Mouse (Mus musculus) CD4-positive, CD25-positive, alpha-beta regulatory T cell, adult 4 months (primary cell): Measurements from ENCODE around the gene Prdm10. TPM values are rescaled to one million over a fixed set of nuclear protein-coding genes. Genes with fewer than 3 reads are reported as not detected.

Experiments
- ATAC-seq: one replicate; pipeline ENCODE4 v1.8.0; 2017
- polyA plus RNA-seq, 2 experiments: library from polyadenylated mRNA; unstranded; fragments of 100-300 nt; shearing (Covaris generic); gene quantifications; one replicate each; pipeline ENCODE4 v1.2.1; 2017

The Prdm10 gene
- polyA plus RNA-seq, 2 experiments from 2014 or later = 9.6 to 10.1 TPM

DNA sequence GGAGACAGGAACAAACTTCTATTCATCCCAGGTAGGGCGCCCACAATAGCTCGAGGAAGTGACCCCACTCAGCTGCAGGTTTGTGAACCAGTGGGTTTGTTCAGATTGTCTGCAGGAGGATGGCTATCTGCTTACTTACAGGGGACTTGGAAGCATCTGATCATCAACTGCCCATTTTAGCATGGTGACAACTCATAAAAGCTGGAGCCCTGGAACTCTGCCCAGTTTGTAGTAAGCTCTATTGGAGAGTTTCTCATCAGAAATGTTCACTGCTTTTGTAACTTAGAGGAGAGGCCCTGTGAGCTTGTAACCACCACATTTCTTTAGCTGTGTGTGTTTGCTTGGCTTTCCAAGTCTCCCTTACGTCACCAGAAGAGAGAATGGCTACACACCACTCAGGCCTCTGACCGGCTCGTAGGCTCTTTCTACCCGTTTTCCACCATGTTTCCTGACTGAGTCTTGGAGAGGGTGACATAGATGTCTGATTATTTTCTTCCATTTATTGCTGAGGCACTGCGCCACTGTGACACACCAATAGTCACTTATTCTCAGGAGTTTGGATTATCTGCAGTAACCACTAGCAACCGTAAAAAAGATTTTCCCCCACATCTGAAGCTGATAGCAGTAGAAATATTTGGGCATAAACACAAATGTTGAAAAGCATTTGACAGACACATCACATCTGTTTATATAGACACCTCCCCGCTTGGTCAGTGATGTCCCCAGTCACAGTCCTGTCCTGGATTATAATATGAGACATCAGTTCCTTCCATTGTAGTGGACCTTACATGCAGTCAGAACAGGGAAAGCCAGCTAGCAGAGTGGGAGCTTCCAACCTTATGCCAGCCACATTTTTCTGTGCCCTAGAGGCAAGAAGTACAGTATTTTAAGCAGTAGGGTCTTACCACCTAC lies 83.6 kb downstream of the Prdm10 start:
- ATAC-seq = no peak

DNA sequence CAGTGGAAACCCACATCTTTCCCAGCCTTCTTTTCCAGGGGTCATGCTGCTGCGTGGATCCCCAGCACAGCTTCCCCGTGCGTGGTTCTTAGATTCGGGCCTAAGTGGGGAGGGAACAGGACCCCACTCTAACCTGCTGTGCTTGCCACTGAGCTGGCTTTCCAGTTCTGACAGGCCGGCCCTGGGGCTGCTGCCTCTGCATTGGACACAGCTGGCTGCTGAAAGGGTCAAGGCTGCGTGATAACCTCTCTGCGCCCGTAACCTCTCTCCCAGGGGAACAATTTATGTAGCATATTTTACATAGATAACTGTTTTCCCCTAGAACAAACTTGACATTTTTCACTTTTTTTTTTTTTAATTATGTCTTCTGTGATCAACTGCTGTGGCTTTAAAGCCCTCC lies 84.7 kb downstream of the Prdm10 start:
- no peak for ATAC-seq

DNA sequence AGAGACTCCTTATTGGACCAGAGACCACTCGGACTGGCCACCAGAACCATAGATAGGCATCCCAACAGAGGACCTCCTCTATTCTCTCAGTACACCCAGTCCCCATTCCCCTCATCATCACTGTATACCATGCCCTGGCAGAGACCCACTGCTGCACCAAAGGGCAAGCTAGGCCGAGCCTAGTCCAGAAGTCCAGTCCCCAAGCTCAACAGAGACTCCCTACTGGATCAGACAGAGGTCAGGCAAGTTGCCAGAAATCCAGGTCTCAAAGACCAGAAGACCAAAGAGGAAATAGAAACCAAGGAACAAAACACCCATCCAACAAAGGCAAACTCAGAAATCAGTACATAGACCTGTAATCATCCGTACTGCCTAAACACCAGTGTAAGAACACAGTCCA lies 91.4 kb downstream of the Prdm10 start:
- ATAC-seq = no peak

DNA sequence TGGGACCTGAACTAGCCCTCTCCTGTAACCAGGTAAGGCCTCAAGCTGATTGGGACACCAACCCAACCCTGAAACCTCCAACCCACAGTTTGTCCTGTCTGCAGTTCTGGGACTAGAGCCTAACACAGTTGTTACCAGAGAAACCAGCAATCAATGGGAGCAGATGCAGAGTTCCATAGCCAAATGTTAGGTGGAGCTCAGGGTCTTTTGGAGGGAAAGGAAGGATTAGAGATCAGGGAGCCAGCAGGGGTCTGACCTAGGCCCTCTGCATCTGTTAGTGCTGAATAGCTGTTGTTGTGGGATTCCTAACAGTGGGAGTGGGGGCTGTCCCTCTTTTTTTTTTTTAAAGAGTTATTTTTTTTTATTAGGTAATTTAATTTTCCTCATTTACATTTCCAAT lies 96.3 kb downstream of the Prdm10 start:
- ATAC-seq = no peak

DNA sequence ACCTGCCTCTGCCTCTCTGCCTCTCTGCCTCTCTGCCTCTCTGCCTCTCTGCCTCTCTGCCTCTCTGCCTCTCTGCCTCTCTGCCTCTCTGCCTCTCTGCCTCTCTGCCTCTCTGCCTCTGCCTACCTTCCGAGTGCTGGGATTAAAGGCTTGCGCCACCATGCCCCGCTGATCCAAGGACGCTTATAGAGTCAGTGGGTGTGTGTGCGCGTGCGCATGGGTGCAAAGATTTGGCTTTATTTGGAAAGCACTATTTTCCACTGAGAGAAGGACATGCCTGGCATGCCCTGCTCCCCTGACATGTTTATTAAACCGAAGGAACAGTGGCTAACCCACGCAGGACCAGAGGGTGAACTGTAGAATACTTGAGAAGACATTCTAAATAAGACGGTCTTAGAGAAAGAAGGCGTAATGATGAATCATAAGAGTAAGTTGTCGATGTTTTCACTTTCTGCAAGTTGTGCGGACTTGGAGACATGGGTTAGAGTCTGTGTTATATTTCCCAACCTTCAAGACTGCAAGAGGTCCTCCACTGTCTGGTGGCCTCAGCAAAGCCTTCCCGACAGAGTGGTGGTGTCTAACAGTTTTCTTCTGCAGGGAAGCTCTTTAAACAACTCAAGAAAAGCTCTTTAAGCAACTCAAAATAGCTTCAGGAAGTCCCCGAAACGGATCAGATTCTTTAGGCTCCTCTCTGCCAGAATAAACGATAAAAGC lies 104.6 kb downstream of the Prdm10 start:
- ATAC-seq = no peak

DNA sequence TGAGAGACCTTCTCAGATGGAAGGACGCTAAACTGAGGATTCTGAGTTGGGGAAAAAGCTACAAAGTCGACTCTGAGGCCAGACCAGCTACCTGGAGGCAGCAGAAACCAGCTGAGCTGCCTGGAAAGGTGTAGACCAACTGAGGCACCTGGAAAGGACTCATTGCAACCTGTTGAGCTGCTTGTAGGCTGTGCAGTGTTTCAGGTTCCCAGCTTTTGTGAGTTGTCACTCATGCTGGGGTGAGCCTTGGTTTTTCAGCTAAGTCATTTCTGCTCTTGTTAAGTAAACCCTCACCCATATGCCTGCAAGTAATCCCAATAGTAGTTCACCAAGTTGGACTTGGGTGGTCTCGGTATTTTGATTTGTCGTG lies 105.1 kb downstream of the Prdm10 start:
- peak; percentile 30 for ATAC-seq

DNA sequence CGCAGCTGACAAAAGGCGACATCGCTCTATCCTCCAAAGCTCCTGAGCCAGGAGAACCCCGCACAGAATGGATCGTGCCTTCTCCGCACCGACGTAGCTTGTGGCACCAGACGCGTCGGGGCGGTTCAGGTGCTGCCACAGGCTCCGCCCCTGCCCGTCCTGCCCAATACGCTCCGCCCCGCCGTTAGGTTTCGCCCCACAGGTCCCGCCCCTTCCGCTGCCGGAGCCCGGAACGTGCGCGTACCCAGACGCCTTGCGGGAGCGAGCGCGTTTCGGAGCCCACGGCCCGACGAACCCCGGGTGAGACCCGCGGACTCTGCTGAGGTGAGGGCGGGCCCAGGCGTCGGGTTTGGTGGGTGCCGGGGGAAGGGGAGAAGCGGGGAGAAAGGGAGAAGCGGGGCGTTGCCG lies 105.6 kb downstream of the Prdm10 start, which contains the start of gene Nfrkb:
Nfrkb (plus strand) TSS at position 246 of the 408 bp plus-strand sequence.
- peak; percentile 97 for ATAC-seq

DNA sequence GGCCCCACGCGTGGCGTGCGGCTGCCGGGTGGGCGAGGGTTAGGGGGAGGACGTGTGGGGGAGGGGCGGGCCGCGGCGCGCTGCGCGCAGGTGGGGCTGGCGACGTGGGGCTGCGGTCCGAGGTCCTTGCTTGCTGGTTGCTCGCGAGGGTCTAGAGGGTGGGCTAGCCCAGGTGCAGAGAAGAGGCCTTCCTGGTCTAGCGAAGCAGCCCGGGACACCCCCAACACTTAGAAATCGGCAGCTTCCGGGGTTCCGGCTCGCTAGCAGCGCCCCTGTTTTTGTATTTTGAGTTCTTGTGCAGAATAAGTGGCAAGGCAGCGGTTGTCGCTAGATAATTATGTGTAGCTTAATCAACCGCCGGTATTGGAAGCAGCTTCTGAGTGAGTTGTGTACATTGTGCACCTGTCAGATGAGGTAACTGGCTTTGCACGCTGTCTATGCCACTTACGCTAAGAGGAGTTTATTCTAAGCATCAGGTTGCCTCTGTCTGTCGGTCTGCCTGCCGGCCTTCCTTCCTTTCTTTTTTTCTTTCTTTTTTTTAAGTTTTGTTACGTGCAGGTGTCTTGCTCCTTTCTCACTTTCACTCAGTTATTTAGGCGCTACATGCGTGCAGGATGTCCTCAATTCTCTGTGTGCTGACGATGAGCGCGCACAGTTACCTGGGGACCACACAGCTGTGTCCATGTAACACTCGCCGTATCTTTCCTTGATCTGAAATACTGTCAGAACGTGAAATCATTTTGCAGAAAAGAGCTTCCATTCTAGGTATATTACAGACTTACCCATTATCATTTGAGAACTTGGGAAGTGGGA lies 106.2 kb downstream of the Prdm10 start:
- peak; percentile 35 for ATAC-seq

DNA sequence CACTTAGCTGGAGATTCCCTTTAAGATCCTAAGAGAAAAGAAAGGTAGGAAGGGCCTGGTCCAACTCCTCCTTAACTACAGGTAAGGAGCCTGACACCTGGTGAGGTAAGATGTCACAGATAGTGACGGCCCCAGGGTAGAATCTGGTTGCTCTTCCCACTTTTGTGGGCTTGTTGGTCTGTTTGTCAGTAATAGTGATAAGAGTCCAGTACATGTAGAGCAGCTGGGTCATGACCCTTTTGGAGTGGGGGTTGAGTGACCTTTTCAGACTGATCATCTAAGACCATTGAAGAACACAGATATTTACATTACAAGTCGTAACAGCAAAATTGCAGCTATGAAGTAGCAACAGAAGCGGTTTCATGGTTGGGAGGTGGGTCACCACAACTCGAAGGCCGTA lies 106.9 kb downstream of the Prdm10 start:
- no peak for ATAC-seq

DNA sequence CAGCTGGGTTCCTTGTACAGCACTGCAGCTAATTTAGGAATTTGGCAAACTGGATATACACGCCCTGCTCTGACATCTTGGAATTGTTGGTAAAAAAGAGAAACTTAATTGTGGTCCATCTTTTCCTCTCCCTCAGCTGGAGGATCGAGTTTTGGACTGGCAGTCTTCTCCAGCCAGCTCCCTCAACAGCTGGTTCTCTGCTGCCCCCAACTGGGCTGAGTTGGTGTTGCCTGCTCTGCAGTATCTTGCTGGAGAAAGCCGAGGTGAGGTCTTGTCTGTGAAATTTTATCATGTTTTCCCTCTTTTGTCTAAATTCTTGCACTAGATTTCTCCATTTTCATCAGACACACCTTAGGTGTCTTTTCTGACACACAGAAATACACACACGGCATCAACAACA lies 120.1 kb downstream of the Prdm10 start:
- peak; percentile 78 for ATAC-seq

DNA sequence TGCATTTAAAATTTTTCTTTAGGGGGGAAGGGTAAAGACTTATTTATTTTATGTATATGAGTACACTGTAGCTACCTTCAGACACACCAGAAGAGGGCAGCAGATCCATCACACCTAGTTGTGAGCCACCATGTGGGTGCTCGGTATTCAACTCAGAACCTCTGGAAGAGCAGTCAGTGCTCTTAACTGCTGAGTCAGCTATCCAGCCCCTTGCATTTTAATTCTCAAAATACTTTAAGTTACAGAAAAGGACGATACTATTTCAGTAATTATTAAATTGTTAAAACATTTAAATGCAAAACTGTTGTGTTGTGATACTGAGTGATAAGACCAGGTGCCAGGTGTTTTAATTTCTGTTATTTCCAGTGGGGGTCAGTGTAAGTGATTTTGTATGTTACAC lies 124.0 kb downstream of the Prdm10 start:
- no peak for ATAC-seq

DNA sequence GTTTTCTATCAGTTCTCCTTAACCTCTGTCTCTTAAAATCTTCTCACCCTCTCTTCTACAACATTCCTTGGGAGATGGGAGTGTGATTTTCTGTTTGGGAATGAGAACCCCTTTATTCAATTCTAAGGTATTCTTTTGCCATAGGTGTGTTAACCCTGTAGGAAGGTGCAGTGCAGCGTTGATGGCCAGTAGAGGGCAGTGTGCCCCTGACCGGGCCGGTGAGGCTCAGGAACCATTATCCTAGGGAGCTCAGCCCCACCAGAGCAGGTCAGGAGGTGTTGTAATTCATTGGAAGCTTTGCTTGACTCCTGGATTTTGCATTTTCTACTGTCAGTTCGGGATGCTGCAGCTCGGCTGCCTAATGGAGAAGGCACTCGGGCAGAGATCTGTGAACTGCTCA lies 124.9 kb downstream of the Prdm10 start:
- no peak for ATAC-seq

DNA sequence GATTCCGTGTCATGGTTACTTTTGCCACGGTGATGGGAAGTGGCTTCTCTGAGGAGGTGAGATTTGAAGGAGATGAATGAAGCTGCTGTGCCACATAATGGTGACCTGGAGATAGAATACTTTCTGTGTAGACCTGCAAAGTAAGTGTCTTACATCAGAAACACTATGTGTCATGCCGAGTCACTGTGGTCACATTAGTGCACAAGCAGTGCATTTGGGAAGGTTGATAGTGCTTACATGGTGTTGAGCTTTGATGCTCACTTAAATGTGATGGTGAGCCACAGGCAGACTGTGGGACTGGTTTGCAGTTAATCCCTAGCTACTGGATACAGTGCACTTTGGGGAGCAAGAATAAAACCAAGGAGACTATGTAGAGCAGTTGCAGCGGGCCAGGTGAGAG lies 131.8 kb downstream of the Prdm10 start:
- ATAC-seq = no peak

DNA sequence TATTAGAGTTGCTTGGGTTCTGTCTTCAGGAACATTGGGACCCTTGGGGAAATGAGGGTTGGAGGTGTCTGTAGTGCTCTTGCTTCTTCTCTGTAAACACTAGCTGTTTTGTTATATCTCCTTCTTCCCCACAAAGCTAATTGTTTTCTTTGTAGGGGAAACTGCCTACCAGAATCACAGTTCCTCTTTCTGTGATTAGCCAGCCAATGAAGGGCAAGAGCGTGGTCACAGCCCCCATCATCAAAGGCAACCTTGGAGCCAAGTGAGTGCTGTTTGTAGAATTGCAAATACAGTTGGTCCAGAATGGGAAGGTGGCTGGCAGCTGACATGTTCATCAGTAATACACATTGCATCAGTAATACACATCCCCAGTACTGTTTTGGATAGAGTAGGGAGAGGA lies 138.5 kb downstream of the Prdm10 start:
- no peak for ATAC-seq

DNA sequence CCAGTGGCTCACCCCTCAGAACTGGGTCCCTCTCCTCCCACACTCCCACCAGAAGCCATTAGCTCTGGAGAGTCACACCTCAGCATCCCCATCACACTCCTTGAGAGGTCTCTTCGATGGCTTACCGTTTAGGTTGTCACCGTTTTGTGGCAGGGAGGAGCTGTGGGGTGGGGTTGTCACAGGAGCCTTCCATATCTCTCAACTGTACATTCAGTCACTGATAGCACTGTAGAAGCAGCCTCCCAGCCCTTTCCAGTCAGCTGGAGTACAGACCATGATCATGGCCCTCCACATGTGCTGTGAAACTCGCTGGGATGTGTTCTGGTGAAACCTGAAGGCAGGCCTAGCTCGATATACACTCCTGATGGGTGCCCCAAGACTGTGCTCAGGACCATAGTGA lies 141.8 kb downstream of the Prdm10 start:
- ATAC-seq = no peak

DNA sequence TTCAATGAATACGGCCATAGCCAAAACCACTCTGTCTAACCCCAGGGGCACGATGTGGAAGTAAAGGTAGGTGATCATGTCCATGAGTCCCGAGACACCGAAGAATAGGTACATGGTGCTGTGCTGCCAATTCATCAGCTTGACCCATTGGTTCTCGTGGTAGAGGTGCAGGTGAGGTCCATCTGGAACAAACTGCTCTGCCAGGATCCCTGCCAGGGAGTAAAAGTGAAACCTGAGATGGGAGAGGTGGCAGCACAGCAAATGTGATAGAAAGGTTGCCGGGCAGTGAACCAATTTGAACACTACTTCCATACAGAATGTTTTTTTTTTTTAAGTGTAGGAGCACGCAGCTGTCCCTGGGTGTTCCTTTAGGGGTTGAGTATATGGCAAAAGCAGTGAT lies 148.6 kb downstream of the Prdm10 start:
- no peak for ATAC-seq

DNA sequence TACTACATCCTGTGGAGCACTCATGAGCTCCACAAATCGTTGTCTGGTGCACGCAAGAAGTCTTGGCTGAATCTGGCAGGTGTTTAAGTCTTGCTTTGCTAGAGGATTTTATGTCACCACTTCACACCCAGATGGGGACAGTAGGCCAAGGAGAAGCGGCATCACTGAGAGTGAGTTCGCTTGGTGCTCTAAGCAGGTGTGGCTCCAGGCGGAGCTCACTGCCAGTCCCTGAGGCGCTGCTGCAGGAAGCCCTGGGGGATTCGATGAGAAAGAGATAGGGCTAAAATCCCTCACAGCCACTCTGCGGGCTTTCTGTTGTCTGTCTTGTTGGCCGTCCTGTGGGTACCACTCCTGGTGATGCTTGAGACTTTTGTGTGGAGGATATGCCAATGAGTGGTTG lies 149.7 kb downstream of the Prdm10 start:
- no peak for ATAC-seq

Other genes starting within 250 kb of the Prdm10 start
- 1 to 10 TPM; 6.3 to 6.8 TPM for gene Zbtb44, start 249.9 kb upstream of the Prdm10 start, polyA plus RNA-seq
- gene St14, start 148.7 kb upstream of the Prdm10 start, polyA plus RNA-seq = 1 to 10 TPM; 4.1 to 6.1 TPM
- gene Aplp2, start 68.7 kb upstream of the Prdm10 start, polyA plus RNA-seq = 10 to 100 TPM; 82.6 to 83.2 TPM
- gene Nfrkb, start 105.7 kb downstream of the Prdm10 start, polyA plus RNA-seq = 10 to 100 TPM; 37.1 to 54.1 TPM
- not detected for gene Tmem45b, start 183.9 kb downstream of the Prdm10 start, polyA plus RNA-seq